Mouse (Mus musculus): ENCODE data around the gene Fam50b.

Fam50b gene

DNA sequence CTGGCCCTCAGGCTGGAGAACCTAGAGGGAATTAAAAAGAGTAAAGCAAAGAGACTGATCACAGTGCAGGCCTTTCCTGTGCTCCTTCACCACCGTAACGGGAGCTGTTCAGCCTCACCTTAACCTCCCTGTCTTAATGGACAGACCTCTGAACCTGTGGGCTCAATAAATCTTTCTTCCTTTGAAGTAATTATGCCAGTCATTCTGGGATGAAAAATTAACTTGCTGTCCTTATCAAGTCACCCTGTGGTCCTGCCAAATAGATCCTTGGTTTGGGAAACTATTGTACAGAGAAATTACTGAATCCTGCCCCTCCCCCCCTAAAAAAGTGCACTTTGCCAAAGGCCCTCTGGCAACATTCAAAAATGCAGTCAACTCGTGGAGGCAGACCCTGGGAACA lies 4.4 kb downstream of the Fam50b start:
- no peak for DNase-seq (ENCODE audit: low spot score)

DNA sequence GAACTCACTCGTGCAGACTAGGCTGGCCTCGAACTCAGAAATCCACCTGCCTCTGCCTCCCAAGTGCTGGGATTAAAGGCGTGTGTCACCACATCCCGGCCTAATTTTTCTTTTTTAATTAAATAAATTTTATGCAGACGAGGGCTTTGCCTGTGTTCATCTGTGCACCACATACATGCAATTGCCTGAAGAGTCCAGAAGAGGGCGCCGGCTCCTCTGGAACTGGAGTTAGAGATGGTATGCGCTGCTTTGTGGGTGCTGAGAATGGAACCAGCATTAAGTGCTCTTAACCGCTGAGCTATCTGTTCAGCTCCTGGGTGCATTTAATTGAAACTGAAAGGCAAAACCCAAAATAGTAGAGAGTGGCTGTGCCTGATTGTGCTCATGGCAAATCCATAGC lies 6.6 kb downstream of the Fam50b start:
- no peak for DNase-seq (ENCODE audit: low spot score)

DNA sequence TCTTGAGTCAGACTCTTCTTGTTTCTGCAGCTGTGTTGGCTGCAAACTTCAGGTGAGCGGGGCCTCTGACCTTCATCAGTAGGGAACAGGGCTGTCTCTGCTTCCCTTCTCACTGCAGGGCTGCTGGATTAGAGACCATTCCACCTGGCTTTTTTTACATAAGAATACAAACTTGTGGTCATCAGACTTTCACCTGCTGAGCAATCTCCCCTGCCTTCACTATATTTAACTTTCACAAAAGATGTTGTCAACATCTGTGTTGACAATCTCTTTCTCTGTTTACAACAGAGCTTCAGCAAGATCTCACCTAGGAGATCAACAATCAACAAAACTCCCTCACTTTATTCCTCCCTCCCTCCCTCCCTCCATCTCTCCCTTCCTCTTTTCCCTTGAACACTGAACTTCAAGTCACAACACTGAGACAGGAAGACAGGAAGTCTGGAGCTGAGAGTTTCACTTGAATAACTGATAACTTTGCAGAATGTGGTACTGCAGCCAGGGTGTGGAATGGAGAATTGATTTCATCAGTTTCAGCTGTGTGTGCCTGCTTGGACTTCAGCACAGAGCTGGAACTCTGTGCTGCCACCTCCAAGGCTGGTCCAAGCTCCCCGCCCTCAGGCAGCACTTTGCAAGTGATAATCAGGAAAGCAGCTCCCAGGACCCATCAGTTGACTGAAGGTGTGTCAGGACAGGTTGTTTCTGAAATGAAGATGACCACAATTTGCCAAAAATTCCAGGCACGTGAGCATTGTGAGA lies 7.3 kb downstream of the Fam50b start:
- no peak for DNase-seq (ENCODE audit: low spot score)

DNA sequence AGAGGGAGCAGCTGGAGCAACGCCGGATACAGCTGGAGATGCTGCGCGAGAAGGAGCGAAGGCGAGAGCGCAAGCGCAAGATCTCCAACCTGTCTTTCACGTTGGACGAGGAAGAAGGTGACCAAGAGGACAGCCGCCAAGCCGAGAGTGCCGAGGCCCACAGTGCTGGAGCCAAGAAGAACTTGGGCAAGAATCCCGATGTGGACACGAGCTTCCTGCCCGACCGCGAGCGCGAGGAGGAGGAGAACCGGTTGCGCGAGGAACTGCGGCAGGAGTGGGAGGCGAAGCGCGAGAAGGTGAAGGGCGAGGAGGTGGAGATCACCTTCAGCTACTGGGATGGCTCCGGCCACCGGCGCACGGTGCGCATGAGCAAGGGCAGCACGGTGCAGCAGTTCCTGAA lies 12.2 kb downstream of the Fam50b start:
- no peak for DNase-seq (ENCODE audit: low spot score)

DNA sequence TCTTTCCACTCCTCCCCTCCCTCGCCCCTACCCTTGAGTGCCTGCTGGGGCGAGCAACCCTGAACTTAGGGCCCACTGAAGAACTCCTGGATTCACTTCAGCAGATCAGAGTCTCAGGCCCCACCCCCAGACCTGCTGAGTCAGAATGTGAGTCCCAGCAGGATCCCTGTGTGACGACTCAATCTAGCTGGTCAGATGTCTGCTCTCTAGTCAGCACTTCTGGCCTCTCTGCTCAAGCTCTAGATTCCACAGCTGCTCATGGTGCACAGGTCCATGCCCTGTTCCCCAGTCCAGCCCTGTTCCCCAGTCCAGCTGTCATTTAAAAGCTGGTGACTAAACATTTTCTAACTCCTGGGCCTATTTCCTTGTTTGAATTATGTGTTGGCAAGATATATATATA lies 13.9 kb downstream of the Fam50b start:
- DNase-seq (ENCODE audit: low spot score): no peak

DNA sequence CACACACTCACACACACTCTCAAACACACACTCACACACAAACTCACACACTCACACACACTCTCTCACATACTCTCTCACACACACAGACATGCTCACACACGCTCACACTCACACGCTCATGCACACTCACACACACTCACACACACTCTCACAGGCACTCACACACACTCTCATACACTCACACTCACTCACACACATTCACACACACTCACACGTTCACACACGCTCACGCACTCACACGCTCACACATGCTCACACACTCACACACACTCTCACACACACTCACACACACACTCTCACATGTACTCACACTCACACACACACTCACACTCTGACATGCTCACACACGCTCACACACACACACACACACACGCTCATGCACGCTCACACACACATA lies 24.6 kb downstream of the Fam50b start:
- no peak for DNase-seq (ENCODE audit: low spot score)

DNA sequence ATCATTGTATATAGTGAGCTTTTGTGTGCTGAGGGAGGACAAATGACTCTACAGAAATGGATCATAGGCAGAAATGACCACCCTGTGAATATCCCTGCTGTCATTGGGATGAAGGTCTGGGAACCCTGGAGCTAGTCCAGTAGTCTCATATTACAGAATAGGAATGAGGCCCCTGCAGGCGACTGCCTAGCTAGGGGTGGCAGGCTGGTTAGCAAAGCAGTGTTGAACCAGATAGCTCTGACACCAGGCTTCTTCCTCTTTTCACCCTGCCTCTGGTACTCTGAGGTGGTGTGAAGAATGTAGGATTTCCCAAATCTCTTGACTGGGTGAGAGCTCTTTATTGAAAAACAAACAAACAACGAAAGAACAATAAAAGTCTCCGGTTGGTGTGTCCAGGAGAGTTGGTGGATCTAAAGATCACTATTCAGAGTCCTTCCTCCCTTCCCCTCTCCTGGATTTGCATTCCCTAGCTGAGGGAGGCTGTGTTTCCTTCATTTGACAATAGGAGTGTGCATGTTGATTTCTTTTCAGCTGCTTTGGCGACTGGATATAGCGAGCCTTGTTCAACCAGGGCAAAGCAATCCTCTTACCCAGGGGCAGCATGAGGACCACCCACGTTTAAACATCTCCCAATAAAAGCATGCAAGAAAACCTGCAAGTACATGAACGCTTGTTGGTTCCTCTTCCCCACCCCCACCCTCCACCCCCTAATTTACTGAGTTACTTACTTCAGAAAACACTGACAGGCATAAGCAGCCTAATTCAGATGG lies 26.1 kb downstream of the Fam50b start:
- DNase-seq (ENCODE audit: low spot score): no peak

DNA sequence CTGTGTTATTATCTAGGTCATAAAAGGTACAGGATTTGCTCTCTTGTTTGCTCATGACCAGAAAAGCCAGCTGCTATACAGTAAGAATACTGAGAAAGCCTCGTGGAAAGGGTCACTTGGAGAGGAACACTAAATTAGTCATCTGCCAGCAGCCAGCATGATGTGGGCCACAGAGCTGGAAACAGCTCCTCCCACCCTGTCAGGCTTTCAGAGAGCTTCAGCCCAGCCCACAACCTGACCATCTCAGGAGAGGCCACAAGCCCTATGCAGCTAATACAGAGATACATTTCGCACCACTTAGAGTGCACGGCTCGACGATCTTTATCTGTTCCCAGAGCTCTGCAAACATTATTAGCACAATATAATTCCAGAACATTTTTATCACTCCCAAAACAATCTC lies 27.5 kb downstream of the Fam50b start:
- no peak for DNase-seq (ENCODE audit: low spot score)

DNA sequence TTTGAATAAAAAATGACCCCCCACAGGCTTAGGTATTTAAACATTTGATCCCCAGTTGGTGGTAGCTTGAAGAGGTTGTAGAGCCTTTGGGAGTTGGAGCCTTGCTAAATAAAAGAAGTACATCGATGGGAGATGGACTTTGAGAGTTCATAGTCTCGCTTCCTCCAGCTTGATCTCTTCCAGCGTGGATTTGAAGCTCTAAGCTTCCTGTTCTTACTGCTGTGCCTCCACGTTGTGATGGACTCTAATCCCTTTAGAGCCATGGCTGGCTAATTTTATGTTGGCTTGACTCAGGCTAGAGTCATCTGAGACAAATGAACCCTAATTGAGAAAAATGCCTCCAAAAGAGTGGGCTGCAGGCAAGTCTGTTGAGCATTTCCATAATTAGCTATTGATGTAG lies 28.2 kb downstream of the Fam50b start:
- DNase-seq (ENCODE audit: low spot score): no peak

DNA sequence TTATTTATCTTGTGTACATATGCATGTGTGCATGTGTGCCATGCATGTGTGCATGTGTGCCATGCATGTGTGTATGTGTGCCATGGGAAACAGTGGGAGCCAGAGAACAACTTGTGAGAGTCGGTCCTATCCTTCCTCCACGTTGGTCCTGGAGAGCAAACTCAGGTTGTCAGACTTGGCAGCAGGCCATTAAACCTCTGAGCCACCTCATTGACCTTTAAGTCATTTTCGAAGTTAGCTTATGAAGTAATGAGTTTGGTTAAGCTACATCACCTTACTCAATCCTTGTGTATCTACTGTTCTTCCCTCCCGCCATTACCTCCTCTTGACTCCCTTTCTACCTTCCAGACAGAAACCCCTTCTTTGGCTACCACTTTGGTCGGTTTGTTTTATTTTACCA lies 30.6 kb downstream of the Fam50b start:
- no peak for DNase-seq (ENCODE audit: low spot score)

DNA sequence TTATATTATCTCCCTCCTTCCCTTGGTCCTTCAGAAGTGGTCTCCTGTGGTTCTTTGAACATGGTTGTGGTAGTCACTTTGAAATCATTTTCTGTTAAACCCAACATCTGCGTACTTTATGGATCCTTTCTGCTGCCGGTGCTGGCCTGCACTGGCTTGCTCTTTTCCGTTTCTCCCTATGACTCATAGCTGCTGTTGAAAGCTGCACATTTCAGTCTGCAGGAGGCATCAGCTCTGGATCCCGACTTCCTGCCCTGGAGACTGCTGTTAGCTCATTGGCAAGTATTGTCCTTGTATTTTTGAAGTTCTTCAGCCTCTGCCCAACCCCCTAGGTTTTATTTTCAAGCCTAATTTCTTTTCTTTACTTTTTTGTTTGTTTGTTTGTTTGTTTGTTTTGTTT lies 31.9 kb downstream of the Fam50b start:
- no peak for DNase-seq (ENCODE audit: low spot score)

DNA sequence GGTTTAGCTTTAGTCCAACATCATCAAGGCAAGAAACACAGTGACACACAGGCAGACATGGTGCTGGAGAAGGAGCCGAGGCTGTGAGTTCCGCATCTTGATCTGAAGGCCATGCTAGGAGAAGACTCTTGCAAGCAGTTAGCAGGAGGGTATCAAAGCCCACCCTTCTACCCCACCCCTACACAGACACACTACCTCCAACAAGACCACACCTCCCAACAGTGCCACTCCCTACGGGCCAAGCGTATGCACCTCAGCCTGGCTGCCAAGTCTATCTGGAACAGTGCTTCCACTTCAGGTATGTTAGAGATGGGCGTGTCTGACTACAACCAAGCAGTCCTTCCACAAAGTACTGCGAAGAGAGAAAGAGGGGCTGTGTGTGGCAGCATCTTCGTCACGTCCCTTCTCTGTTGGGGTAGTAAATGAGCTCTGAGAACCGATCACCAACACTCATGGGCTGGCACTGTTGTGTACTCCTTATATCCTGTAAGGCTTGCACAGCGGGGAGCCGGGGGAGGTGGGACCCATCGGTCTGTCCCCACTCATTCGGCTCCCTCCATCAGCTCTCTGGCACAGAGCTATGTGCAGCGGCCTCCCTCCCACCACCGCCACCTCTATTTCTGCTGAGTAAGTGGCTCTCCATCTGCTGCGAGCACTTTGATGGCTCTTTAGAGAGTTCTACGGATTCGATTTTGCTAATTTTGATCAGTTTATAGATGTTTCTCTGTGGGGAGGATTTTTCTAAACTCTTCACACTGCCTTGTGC lies 33.1 kb downstream of the Fam50b start:
- DNase-seq (ENCODE audit: low spot score): no peak

DNA sequence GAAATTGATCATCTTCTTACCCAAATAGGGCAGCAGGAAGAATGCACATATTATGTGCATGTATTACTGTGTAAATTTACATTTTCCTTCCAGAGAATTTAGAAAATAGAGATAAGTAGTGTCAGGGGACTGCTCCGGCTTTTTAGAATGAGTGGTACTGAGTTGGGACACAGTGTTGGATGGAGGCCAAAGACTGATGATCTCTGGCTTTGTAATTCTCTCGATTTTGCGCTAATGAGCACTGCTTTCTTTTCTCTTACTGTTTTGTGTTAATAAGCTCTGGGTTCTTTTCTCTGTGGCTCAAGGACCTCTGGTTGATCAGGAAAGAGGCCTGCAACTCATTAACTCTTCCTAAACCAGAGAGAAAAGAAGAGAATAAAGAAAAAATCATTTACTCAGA lies 42.1 kb downstream of the Fam50b start:
- DNase-seq (ENCODE audit: low spot score): no peak

DNA sequence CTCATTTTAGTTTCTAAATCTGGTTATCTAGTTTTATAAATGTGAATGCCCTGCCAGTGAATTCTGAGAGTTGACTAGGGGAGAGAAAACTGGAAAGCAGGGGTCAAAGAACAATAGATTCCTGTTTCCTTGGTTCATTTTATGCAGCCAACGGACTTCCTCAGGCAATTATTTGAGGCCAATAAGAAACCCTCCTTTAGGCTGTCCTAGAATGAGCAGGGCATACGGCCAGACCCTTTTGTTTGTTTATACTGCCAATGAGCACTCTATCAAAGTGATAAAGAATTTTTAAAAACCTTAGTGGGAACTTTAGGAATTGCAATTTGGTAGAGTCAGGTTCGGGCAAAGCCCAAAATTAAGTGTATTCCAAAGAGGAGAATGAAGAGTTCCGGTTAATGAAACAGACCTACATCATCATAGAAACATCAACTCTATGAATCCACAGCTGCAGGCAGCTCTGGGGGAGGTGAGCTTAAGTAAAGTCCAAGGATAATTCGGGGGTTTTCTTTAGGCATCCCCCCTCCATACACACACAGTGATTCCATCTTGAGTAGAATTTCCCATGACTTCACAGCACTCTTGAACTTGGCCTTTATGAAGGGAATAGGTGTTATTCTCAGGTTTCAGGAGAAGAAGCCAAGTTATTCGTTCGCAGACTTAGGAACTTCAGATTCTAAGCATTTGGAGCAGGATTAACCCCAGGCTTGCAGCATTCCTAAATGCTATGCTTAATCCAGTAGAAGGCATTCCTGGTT lies 46.4 kb downstream of the Fam50b start:
- no peak for DNase-seq (ENCODE audit: low spot score)

DNA sequence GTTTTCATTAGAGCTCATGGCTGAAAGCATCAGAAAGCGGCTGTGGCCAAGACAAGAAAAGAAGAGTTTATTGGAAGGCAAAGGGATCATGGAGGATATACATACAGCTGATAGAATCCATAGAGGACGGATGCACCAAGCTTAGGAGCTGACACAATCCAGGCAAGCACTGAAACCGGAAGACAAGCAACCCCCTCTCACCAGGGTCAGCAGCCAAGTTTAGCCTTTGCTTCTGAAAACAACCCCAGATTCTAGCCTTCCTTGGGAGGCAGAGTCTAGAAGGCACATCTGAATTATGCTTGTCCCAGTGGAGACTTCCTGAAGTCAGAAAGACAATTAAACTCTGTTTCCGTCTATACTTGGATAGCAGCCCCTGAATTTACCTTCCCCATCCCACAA lies 47.0 kb downstream of the Fam50b start:
- no peak for DNase-seq (ENCODE audit: low spot score)

DNA sequence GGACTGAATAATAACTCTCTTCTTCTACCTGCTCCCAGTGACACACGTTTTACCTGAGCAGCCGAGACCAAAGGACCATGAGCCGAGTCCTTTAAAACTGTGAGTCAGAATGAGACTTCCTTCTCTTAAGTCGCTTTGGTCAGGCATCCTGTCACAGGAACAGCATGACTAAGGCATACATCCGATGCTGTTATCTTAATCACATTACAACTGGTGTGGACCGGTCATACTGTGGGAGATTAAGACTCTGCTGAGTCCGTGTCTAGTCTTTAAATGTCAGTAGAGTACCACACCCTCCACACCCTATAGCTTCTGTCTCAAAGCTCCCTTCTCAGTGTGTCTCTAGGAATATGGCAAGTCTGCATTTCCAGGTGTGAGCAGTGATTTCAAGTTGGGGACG lies 50.2 kb downstream of the Fam50b start:
- no peak for DNase-seq (ENCODE audit: low spot score)

DNA sequence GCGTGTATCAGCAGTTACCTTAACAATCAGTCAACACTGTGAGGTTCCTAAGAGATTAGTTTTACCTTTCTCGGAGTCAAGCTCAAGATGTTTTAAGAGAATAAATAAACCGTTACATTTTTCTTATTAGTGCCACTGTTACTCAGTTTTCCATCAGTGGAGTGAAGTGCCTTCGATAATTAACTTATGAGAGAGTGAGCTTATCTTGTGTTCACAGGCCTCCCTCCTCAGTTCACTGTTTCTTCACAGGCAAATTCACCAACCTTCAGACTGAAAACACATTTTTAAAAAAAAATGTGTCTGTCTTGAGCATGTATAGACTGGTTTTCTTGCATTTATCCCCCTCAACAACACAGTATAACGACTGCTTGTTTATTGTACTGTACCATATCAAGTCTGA lies 52.0 kb downstream of the Fam50b start:
- DNase-seq (ENCODE audit: low spot score): no peak

DNA sequence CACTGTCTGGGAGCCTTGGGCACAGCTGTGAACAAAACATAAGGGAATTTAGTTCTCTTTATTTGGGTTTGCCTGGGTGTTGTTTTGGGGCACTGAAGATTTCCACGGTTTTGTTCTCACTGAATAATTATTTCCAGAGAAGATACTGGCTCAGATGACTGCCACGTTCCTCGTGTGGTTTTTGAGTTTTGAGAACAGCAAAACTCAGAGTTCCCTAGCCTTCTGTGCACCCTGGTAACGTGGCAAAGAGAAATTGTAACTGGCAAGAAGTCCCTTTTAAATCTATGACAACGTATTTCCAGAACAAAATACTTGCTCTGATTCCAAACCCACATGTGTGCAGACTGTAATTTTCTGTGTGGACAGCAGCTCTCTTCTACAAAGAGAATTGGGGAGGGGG lies 52.9 kb downstream of the Fam50b start:
- DNase-seq (ENCODE audit: low spot score): no peak

DNA sequence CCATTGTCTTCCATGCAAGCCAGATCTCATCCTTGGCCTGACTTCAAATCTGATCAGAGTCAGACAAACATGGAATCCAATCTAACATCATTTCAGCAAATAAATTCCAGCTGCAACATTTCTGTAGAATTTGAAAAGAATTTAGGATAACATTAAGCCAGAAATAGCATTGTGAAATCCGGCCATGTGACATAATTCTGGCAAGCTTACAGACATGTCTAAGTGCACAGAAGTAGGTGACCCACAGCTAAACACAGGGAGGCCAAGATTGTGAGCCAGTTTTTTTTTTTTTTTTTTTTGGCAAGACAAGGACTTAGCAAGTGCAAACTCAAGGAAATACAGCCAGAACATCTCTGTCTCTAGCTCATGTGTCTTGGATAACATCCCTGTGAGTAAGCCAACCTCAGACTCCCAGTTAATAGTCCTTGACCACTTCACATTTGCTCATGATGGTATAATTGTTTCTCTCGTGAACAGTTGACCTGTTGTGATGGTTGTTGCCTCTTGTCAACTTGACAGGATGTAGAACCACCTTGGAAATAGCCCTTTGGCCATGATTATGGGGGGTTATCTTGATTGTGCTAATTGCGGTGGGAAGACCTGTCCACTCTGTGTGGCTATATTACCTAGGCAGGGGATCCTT lies 54.6 kb downstream of the Fam50b start:
- no peak for DNase-seq (ENCODE audit: low spot score)

DNA sequence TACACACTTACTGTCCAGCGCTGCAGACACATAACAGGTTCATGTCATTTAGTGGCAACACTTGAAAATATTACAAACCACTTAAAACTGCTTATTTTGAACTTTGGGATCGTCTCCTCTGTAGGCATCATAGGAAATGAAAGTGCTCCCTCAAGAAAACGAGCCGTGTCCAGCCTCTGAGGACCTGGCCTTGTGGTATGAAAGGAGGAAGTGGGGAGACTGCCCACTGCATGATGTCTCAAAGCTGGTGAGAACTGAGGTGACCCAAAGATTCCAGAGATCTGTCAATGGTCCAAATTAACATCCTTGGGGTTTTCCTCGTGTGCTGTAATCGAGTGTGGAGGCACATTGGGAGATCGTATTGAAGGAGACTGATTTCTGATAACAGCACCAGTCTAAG lies 58.4 kb downstream of the Fam50b start:
- DNase-seq (ENCODE audit: low spot score): no peak

DNA sequence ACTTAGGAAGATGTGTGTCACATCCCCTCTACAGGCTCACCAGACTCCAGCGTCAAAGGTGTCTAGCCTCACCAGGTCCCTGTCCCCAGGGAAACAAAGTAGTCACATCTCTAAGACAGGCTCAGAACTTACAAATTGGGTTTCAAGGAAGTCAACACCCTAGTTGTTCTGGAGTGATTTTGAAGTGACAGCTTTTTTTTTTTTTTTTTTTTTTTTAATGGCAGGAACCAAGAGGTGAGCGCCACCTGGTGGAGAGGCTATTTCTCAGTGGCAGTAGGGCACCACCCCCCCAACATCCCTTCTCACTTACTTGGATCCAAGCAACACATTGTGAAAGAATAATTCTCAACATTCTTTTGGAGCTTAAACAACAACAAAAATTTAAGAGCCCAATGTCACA lies 59.2 kb downstream of the Fam50b start:
- no peak for DNase-seq (ENCODE audit: low spot score)

DNA sequence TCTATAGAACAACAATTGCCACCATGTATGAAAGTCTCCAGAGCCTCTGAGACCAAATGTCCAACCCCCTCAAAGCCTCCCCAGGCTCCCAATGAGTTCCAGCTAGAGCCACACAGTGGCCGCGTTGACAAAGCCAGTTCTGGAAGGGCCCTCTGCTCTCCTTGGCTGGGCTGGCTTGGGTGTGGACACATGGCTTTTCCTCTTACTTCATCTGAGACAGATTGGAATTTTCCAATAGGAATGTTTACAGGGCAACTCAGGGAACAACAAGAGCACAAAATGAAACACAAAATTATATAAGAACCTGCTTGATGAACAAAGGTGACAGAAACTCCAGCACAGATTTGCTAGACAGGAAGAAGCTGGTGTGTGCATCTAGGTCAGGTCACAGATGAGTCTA lies 59.8 kb downstream of the Fam50b start:
- no peak for DNase-seq (ENCODE audit: low spot score)

Data from left cerebral cortex, adult 11 months (tissue).